Mouse (Mus musculus) heart, postnatal 0 days (tissue): Measurements from ENCODE around the gene Gabrd. TPM values are rescaled to one million over a fixed set of nuclear protein-coding genes. Genes with fewer than 3 reads are reported as not detected.

Experiments
- ATAC-seq: fragments of 200-750 bp; cut with Nextera tagmentation; 2 replicates; pipeline ENCODE4 v1.8.0; 2017; ENCODE audit warnings: low read depth, moderate number of reproducible peaks, moderate library complexity; ENCODE audit not compliant: insufficient read depth
- DNase-seq: peaks from one replicate; pipeline ENCODE4 v3.0.0-alpha.2; 2016; ENCODE audit warnings: low spot score
- H3K27ac ChIP-seq: fragments of 300-500 bp; sonication (generic); 2 replicates; pipeline ENCODE4 v1.5.1; 2014; ENCODE audit warnings: low read depth, mild to moderate bottlenecking
- H3K27me3 ChIP-seq: fragments of 300-500 bp; sonication (generic); 2 replicates; pipeline ENCODE4 v1.6.1; 2014; ENCODE audit warnings: low read length, mixed read lengths; ENCODE audit not compliant: control insufficient read depth, insufficient read depth
- H3K36me3 ChIP-seq: fragments of 300-500 bp; sonication (generic); replicated peaks from 2 replicates; pipeline ENCODE4 v1.6.1; 2014; ENCODE audit warnings: low read length, mixed read lengths; ENCODE audit not compliant: control insufficient read depth, insufficient read depth
- H3K4me1 ChIP-seq: fragments of 300-500 bp; sonication (generic); 2 replicates; pipeline ENCODE4 v1.6.1; 2014; ENCODE audit warnings: antibody characterized with exemption; ENCODE audit not compliant: control insufficient read depth, insufficient read depth
- H3K4me2 ChIP-seq: fragments of 300-500 bp; sonication (generic); 2 replicates; pipeline ENCODE4 v1.6.1; 2014; ENCODE audit warnings: low read depth, mild to moderate bottlenecking, low read length, moderate library complexity
- H3K4me3 ChIP-seq: fragments of 300-500 bp; sonication (generic); 2 replicates; pipeline ENCODE4 v1.5.1; 2014; ENCODE audit warnings: low read depth, low read length
- H3K9ac ChIP-seq: fragments of 300-500 bp; sonication (generic); replicated peaks from 2 replicates; pipeline ENCODE4 v1.6.1; 2014; ENCODE audit warnings: low read depth, low read length, mixed read lengths
- H3K9me3 ChIP-seq: fragments of 300-500 bp; sonication (generic); replicated peaks from 2 replicates; pipeline ENCODE4 v1.6.1; 2016; ENCODE audit warnings: low read length; ENCODE audit not compliant: control insufficient read depth
- CTCF ChIP-seq: IDR thresholded peaks from 2 replicates; pipeline ENCODE4 v1.5.1; 2016; ENCODE audit warnings: antibody characterized with exemption, control low read depth, low read depth
- EP300 ChIP-seq: IDR thresholded peaks from 2 replicates; pipeline ENCODE4 v1.6.1; 2016; ENCODE audit warnings: antibody characterized with exemption, low read depth
- WGBS: fragments of 180-500 bp; shearing (Covaris S2); extraction: QIAGEN DNeasy Blood & Tissue Kit; methylation state at CpG from one replicate; pipeline ENCODE4 v1.1.7; 2014; 5-methylcytosine and 5-hydroxymethylcytosine counted together
- polyA plus RNA-seq: library from polyadenylated mRNA; unstranded; fragments of >200 nt; fragmentation: Nextera tagmentation; extraction: Ambion mirVana; gene quantifications from 2 replicates; pipeline ENCODE4 v1.2.1, GENCODE M21; 2015
- total RNA-seq: library from RNA; depleted of rRNA; stranded (reverse); fragments of >200 nt; gene quantifications from 2 replicates; pipeline ENCODE4 v1.2.3, GENCODE M21; 2014; ENCODE audit warnings: low replicate concordance; rRNA removed

Gabrd gene
- total and polyA plus RNA-seq, 2 experiments from 2014 or later: 0.15 TPM; not detected in 1

GRCm38 (mm10) chr4:155336284-155337050 is 61.4 kb downstream of the Gabrd start:
- TF ChIP-seq EP300 (no peak), CTCF (no peak)
- WGBS: 87% methylated on average over 12 of the region's 12 CpGs
- no peak overlapping the region for H3K27ac ChIP-seq
- H3K4me3 ChIP-seq: no peak overlapping the region
- no peaks in the 10 kb centered on the region for H3K4me1 ChIP-seq
- no peaks in the 10 kb centered on the region for H3K27me3 ChIP-seq
- H3K9ac ChIP-seq: no peak overlapping the region
- ATAC-seq: no peak
- no peak for DNase-seq
- no peak overlapping the region for H3K4me2 ChIP-seq
- no peaks in the 10 kb centered on the region for H3K36me3 ChIP-seq
- H3K9me3 ChIP-seq: no peaks in the 10 kb centered on the region

Other genes with a start within 250 kb of the Gabrd start
- 53.2 and 60.6 TPM in 2 replicates for gene Ski, start 175.5 kb downstream of the Gabrd start, total RNA-seq
- gene Ski, start 175.5 kb downstream of the Gabrd start, polyA plus RNA-seq: 7.7 and 9.3 TPM in 2 replicates
- gene Faap20, start 148.3 kb downstream of the Gabrd start, total RNA-seq: 45.8 and 69.2 TPM in 2 replicates
- gene Faap20, start 148.3 kb downstream of the Gabrd start, polyA plus RNA-seq: 48.1 and 51.0 TPM in 2 replicates
- 4.6 and 4.8 TPM in 2 replicates for gene Prkcz, start 36.8 kb downstream of the Gabrd start, total RNA-seq
- gene Prkcz, start 36.8 kb downstream of the Gabrd start, polyA plus RNA-seq: 2.7 and 3.6 TPM in 2 replicates
- 1.1 TPM in 2 replicates for gene Cfap74, start 11.1 kb upstream of the Gabrd start, total RNA-seq
- 0.29 and 0.36 TPM in 2 replicates for gene Cfap74, start 11.1 kb upstream of the Gabrd start, polyA plus RNA-seq
- not detected in 2 replicates for gene Tmem52, start 71.0 kb upstream of the Gabrd start, total RNA-seq
- gene Tmem52, start 71.0 kb upstream of the Gabrd start, polyA plus RNA-seq: 0.12 TPM in 1 of 2 replicates, not detected in the other
- 158 and 184 TPM in 2 replicates for gene Gnb1, start 93.2 kb upstream of the Gabrd start, total RNA-seq
- gene Gnb1, start 93.2 kb upstream of the Gabrd start, polyA plus RNA-seq: 249 and 255 TPM in 2 replicates
- 48.0 and 52.7 TPM in 2 replicates for gene Nadk, start 164.3 kb upstream of the Gabrd start, total RNA-seq
- gene Nadk, start 164.3 kb upstream of the Gabrd start, polyA plus RNA-seq: 36.0 and 37.4 TPM in 2 replicates
- gene Slc35e2, start 203.3 kb upstream of the Gabrd start, total RNA-seq: 11.8 and 14.4 TPM in 2 replicates
- 3.6 and 4.4 TPM in 2 replicates for gene Slc35e2, start 203.3 kb upstream of the Gabrd start, polyA plus RNA-seq
- 8.7 and 15.3 TPM in 2 replicates for gene Cdk11b, start 226.7 kb upstream of the Gabrd start, total RNA-seq
- gene Cdk11b, start 226.7 kb upstream of the Gabrd start, polyA plus RNA-seq: 36.8 TPM in 2 replicates
- not detected in 2 replicates for gene Gm10563, start 247.3 kb upstream of the Gabrd start, total RNA-seq
- not detected in 2 replicates for gene Gm10563, start 247.3 kb upstream of the Gabrd start, polyA plus RNA-seq